Mouse (Mus musculus) lung, postnatal 14 days (tissue): ENCODE measurements around the gene Mlec.
A peak's percentile ranks its signal among the peaks of the same experiment; 100 is the strongest.
"Not testable (repeated sequence)": the region's sequence is repeated elsewhere in the genome, so short reads cannot be mapped to it uniquely, and the experiment has no call there.

Experiments
- DNase-seq: peaks from one replicate; pipeline ENCODE4 v3.0.0; 2021

Mlec gene

DNA sequence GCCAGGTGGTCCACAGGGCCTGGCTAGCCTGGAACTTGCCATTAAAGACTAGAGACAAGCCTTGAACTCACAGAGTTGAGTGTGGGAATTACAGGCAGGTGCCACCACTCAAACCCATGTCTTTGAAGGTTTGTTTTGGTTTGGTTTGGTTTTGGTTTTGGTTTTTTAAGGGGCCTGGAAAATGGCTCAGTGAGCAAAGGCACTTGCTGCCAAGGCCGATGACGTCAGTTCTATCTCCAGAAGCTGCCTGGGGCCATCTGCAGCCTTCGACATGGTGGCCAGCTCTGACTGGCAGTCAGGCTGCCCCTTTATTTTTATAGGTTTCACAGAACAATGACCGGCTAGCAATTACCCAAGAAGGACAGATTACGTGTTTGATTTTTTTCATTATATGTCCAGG is 37.0 kb downstream of the Mlec start:
- no peak for DNase-seq

DNA sequence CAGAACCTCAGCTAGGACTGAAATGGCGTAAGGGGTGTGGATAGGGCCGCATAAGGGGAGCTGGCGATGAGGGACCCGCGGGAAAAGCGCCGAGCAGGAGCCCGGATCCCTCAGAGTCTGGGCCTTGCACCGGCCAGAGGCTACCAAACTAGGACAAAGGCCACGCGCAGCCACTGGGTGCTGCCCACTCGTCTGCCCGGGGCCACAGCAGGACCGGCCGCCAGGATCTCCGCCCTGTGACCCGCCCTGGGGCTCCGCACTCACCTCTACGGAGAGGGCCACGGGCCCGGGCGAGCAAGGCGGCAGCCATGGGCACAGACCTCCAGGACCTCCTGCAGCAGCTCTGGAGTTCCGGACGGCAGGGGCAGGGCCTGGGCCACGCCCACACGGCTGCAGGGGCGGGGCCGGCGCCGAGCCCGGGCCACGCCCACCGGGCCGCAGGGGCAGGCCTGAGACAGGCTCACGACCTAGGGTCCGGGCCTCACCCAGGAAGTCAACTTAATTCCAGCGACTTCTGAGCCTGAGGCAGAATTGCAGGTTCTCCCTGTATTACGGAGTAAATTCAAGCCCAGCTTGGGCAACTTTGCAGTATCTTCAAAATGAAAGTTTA is 38.9 kb downstream of the Mlec start, which contains the start of gene Acads:
TSS of gene Acads (minus strand) at position 386 of the 610 bp plus-strand sequence.
- DNase-seq, result peak; percentile 82

- no peak for DNase-seq
Observed at GRCm38 (mm10) chr5:115117467-115117866, 40.5 kb downstream of the Mlec start.

DNA sequence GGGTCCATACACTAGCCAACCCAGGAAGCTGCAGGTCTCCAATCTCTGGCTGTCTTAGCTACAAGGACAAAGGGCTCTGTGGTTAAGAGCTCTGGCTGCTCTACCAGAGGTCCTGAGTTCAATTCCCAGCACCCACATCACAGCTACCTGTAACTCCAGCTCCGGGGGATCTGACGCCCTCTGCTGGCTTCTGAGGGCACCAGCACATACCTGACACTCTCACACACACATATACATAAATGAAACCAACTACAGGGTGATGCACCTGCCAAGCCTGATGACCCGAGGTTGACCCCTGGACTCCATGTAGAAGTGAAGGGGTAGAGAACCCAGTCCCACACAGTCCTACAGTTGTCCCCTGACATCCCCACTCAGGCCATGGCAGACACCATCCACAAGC is 41.6 kb downstream of the Mlec start:
- no peak for DNase-seq

DNA sequence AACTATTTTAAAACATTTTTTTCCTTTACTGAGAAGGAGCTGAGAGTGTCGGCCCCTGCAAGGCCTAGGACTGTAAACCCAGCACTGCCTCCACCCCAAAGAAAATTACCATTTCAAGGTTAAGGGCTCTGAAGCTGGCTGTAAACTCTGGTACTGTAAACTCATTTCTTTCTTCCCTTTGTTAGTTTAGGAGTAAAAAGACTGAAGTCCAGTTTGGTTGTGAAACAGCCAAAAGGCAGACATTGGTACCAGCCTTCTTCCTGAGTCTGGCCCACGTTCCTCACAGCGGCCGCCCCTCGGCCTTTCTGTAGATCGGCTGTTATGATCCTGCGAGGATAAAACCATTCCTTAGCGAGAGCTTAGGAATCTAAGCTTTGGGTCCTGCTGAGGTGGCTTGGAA is 43.5 kb downstream of the Mlec start:
- DNase-seq, result no peak

GRCm38 (mm10) chr5:115113244-115113643 is 44.7 kb downstream of the Mlec start:
- DNase-seq, result no peak

GRCm38 (mm10) chr5:115111156-115111555 is 46.8 kb downstream of the Mlec start:
- DNase-seq, result no peak

- DNase-seq, result not testable (repeated sequence)
Observed at GRCm38 (mm10) chr5:115103253-115103652, 54.7 kb downstream of the Mlec start.

DNA sequence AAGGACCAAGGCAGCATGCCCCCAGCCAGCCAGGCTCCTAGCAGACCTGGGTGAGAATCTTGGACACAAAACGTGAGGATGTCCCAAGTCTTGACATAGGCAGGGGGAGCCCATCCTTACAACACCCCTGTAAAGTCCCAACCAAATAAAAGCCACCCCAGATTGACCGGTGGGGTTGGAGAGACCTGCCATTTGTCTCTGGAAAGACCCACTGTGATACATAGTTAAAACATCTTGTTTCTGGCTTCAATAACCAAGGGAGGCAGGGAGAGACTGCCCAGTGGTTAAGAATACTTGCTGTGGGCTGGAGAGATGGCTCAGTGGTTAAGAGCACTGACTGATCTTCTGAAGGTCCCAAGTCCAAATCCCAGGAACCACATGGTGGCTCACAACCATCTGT is 55.7 kb downstream of the Mlec start:
- DNase-seq, result no peak

DNA sequence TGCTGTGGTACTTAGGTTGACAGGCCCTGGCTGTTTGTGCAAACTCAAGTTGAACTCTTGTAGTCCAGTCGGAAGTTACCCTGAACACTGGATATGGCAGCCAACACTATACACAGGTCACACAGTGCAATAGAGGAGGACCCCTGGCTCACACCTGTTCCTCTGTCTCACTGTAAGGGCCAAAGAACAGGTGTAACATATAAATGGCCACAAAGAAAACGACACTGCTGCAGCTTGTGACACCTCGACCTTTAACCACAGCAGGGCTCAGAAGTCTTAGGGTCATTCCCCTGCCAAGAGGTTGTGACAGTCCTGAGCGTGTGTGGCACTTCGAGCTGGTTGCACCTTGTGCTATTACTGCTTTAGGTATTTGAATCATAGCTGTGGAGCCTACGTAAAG is 57.5 kb downstream of the Mlec start:
- DNase-seq, result no peak

DNA sequence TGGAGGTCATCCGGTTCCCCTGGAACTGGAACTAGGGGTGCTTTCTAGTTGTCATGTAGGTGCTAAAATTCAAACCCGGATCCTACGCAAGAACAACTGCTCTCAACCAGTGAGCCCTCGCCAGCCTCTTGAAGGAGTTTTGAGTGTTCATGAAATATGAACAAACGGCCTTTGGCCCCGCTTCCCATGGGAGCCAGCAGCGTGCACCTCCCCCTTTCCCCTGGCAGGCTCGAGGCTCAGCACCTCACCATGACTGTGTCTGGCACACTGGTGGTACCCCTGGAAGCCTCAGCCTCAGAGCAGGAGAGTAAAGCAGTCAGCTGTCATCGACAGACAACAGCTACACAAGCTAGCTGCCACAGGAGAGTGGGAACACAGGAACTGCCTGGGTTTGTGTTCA is 58.0 kb downstream of the Mlec start:
- peak; percentile 28 for DNase-seq

- DNase-seq, result no peak
Observed at GRCm38 (mm10) chr5:115099530-115099929, 58.4 kb downstream of the Mlec start.

DNA sequence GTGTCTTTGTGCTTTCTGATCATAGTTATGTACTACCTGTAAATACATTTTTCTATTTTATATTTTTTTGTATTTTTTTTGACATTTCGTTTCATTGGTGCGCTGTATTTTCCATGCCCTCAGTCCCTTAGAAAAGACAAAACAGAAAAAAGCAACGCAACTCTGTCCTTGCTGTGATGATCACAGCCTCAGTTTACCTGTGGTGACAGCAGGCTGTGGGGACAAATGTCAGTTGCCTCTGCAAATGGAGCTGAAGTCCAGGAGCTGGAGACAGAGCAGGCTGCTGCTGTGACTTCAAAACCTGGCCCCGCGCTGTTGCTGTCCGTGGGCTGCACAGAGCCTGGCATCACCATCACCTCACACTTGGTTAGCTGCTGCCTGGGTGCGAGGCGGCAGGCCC is 59.8 kb downstream of the Mlec start, which contains the start of gene Gm10401:
TSS of gene Gm10401 (minus strand) at position 101 of the 400 bp plus-strand sequence.
- DNase-seq, result no peak
